Mouse (Mus musculus): ENCODE data around the gene Ajm1. TPM values are rescaled to one million over a fixed set of nuclear protein-coding genes. Genes with fewer than 3 reads are reported as not detected.

Ajm1 gene
- polyA plus RNA-seq, 2 experiments = 0.19 to 2.5 TPM

- Histone ChIP-seq H3K4me3 (replicated peaks; ENCODE audit: low read length) (0 out of 2 replicates have a peak overlapping the region, but pooled peaks have one; percentile 37), H3K27me3 (ENCODE audit: control insufficient read depth, insufficient read depth, low read length) (peaks cover 54% of the 10 kb centered on the region), H3K27ac (replicated peaks; ENCODE audit: low read depth, low read length) (no peak overlapping the region), H3K4me2 (replicated peaks; ENCODE audit: low read depth, low read length, severe bottlenecking) (peak overlapping the region; percentile 56; the same call in 1 of the 2 replicates), H3K9ac (ENCODE audit: low read depth, low read length, severe bottlenecking) (no peak overlapping the region), H3K9me3 (ENCODE audit: control insufficient read depth, low read length) (no peaks in the 10 kb centered on the region), H3K4me1 (ENCODE audit: control insufficient read depth, insufficient read depth, low read length) (peaks cover 42% of the 10 kb centered on the region), H3K36me3 (ENCODE audit: control insufficient read depth, insufficient read depth, low read length) (peaks cover 30% of the 10 kb centered on the region)
- no peak for TF ChIP-seq POLR2A (IDR thresholded peaks at IDR 0.05; ENCODE audit: borderline replicate concordance, extremely low read depth, insufficient read depth, insufficient read length)
- WGBS = 39% methylated on average over 6 of the region's 6 CpGs
- ATAC-seq (ENCODE audit: low FRiP score, low read depth) (no peak), DNase-seq (ENCODE audit: low spot score) (no peak)
Observed at GRCm38 (mm10) chr2:25580621-25581101, 896 bp downstream of the Ajm1 start.

DNA sequence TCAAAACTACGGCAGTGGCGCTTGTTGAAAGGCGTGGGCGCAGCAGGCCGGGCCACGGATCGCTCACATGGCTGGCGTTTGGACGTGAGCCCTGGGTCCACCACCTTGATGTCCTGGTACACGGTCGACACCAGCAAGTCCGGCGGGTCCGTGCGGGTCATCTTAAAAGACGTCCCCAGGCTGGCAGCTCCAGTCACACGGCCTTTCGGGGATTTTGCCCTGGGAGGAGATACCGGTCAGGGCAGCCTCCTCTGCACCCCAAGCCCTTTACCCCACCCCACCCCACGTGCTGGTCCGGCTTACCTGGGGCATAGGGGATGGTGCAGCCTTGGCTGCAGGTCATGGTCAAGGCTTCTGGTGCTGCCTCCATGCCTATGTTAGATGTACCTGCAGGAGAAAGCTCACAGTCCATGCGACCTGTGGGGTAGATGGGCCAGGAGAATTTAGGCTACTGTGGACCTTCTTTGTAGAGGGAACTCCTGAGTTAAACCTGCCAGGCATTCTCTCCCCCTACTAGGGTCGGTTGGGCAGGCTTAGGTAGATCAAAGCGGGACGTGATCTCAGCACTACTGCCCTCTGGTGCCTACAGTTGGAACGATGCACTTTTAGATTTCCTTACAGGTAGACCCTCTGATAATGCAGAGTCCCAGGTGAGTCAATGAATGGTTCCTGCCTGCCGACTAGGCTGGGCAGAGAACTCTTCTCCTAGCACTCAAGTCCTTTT is 1.7 kb downstream of the Ajm1 start:
- Histone ChIP-seq H3K4me3 (replicated peaks; ENCODE audit: low read length) (peak overlapping the region; percentile 26), H3K9ac (ENCODE audit: low read depth, low read length, severe bottlenecking) (0 out of 2 replicates have a peak overlapping the region, but pooled peaks have one; percentile 25), H3K27ac (replicated peaks; ENCODE audit: low read depth, low read length) (no peak overlapping the region), H3K9me3 (ENCODE audit: control insufficient read depth, low read length) (no peaks in the 10 kb centered on the region), H3K4me1 (ENCODE audit: control insufficient read depth, insufficient read depth, low read length) (peaks cover 46% of the 10 kb centered on the region), H3K36me3 (ENCODE audit: control insufficient read depth, insufficient read depth, low read length) (peaks cover 22% of the 10 kb centered on the region), H3K27me3 (ENCODE audit: control insufficient read depth, insufficient read depth, low read length) (peaks cover 54% of the 10 kb centered on the region), H3K4me2 (replicated peaks; ENCODE audit: low read depth, low read length, severe bottlenecking) (peak overlapping the region; percentile 43)
- DNase-seq (ENCODE audit: low spot score) = peak; percentile 55
- no peak for ATAC-seq (ENCODE audit: low FRiP score, low read depth)
- TF ChIP-seq POLR2A (IDR thresholded peaks at IDR 0.05; ENCODE audit: borderline replicate concordance, extremely low read depth, insufficient read depth, insufficient read length) = no peak
- WGBS = 7% methylated on average over 25 of the region's 27 CpGs

GRCm38 (mm10) chr2:25578796-25579736 is 2.5 kb downstream of the Ajm1 start:
- Histone ChIP-seq H3K36me3 (ENCODE audit: control insufficient read depth, insufficient read depth, low read length) (peaks cover 14% of the 10 kb centered on the region), H3K4me3 (replicated peaks; ENCODE audit: low read length) (peak overlapping the region; percentile 26), H3K27ac (replicated peaks; ENCODE audit: low read depth, low read length) (no peak overlapping the region), H3K4me2 (replicated peaks; ENCODE audit: low read depth, low read length, severe bottlenecking) (peak overlapping the region; percentile 43), H3K9ac (ENCODE audit: low read depth, low read length, severe bottlenecking) (0 out of 2 replicates have a peak overlapping the region, but pooled peaks have one; percentile 36), H3K27me3 (ENCODE audit: control insufficient read depth, insufficient read depth, low read length) (peaks cover 54% of the 10 kb centered on the region), H3K4me1 (ENCODE audit: control insufficient read depth, insufficient read depth, low read length) (peaks cover 47% of the 10 kb centered on the region), H3K9me3 (ENCODE audit: control insufficient read depth, low read length) (no peaks in the 10 kb centered on the region)
- 5% methylated on average over 73 of the region's 77 CpGs for WGBS
- ATAC-seq (ENCODE audit: low FRiP score, low read depth) (no peak), DNase-seq (ENCODE audit: low spot score) (no peak)
- no peak for TF ChIP-seq POLR2A (IDR thresholded peaks at IDR 0.05; ENCODE audit: borderline replicate concordance, extremely low read depth, insufficient read depth, insufficient read length)

DNA sequence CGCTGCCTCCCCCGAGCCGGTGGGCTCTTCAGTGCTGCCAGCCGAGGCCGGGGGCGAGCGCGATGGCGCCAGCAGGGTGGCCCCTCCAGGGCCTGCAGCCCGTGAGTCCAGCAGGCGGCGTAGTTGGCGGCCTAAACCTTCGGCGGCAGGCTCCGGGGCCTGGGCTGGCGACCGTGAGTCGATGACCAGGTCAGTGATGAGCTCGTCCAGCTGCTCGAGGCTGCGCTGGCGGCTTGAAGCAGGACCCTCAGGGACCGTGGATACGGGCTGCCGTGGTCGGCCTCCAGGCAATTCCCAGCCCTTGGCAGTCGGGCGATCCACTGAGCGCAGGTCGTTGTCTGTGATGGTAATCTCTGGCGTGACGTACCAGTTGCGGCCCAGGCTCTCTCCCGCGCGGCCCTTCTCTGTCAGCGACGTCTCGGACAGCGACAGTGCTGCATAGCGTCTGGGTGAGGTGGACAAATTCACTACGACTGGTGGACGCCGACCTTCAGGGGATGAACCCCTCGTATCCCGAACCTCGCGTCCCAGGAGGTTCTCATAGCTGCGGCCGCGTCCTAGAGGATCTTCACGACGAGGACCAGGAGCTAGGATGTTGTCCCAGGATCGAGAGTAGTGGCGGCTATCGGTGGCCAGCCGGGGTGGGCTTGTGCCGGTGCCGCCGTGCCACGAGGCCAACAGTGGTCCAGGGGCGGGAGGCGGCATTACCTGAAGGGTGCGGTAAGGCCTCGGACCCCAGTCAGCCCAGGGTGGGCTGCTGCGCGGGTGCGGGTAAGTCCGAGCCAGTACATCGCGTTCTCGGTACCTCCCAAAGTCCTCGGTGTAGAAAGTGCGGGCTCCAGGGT is 3.4 kb downstream of the Ajm1 start:
- Histone ChIP-seq H3K9me3 (ENCODE audit: control insufficient read depth, low read length) (no peaks in the 10 kb centered on the region), H3K4me1 (ENCODE audit: control insufficient read depth, insufficient read depth, low read length) (peaks cover 56% of the 10 kb centered on the region), H3K9ac (ENCODE audit: low read depth, low read length, severe bottlenecking) (peak overlapping the region; percentile 36; the same call in 1 of the 2 replicates), H3K36me3 (ENCODE audit: control insufficient read depth, insufficient read depth, low read length) (peaks cover 6% of the 10 kb centered on the region), H3K27me3 (ENCODE audit: control insufficient read depth, insufficient read depth, low read length) (peaks cover 54% of the 10 kb centered on the region), H3K27ac (replicated peaks; ENCODE audit: low read depth, low read length) (no peak overlapping the region), H3K4me3 (replicated peaks; ENCODE audit: low read length) (peak overlapping the region; percentile 26), H3K4me2 (replicated peaks; ENCODE audit: low read depth, low read length, severe bottlenecking) (peak overlapping the region; percentile 43)
- DNase-seq (ENCODE audit: low spot score) (no peak), ATAC-seq (ENCODE audit: low FRiP score, low read depth) (no peak)
- WGBS = 6% methylated on average over 58 of the region's 75 CpGs
- TF ChIP-seq POLR2A (IDR thresholded peaks at IDR 0.05; ENCODE audit: borderline replicate concordance, extremely low read depth, insufficient read depth, insufficient read length) = no peak

Measured in limb, embryonic 14.5 days (tissue).